ENCODE assay signal across 20 mouse cellular contexts in the genomic region with DNA sequence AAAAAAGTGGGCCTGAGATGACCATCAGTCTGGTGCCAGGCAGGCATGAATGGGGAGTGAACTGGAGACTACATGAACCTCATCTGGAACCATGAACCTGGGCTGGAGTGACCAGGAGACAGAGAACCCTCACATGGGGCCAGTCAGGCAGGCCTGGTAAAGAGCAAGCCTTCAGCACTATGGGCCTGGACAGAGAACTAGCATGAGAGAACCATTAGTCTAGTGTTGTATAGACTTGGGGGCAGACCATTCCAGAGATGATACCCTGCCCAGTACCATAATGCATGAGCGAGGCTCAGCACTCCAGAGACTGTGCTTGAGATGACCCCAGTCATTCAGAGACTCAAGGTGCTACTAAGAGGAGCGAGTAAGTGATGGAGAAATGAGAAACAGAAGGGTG.
"Had no signal": no experiment of that assay in that cellular context is flagged by ENCODE, and none has a peak within 500 bp of the region (broad histone marks: within the 10 kb centered on the region; RNA-seq: fewer than 3 reads in every experiment).

No protein-coding gene starts in this region.

- H3K9me3 ChIP-seq: limb, embryonic 15.5 days; midbrain, embryonic 12.5 days; midbrain, embryonic 15.5 days; neural tube, embryonic 12.5 days; neural tube, embryonic 15.5 days had no signal

- H3K4me1 ChIP-seq: limb, embryonic 15.5 days; midbrain, embryonic 12.5 days; midbrain, embryonic 15.5 days; neural tube, embryonic 12.5 days; neural tube, embryonic 15.5 days had no signal

- DNase-seq: kidney, adult 11 months; kidney, postnatal 10 days; kidney, postnatal 36 days; left cerebral cortex, postnatal 4 days; liver, postnatal 0 days; lung, embryonic 14.5 days; right cerebral cortex, adult 18-20 months; right cerebral cortex, postnatal 14 days; right cerebral cortex, postnatal 4 days; thymus, postnatal 25 days had no signal

- ATAC-seq: liver, postnatal 0 days; lung, postnatal 0 days; midbrain, embryonic 15.5 days had no signal

- H3K9ac ChIP-seq: limb, embryonic 15.5 days; liver, embryonic 14.5 days; liver, postnatal 0 days; lung, embryonic 14.5 days; midbrain, embryonic 12.5 days; midbrain, embryonic 15.5 days; neural tube, embryonic 12.5 days; neural tube, embryonic 15.5 days had no signal

- H3K27me3 ChIP-seq: limb, embryonic 15.5 days; midbrain, embryonic 12.5 days; midbrain, embryonic 15.5 days; neural tube, embryonic 12.5 days; neural tube, embryonic 15.5 days had no signal

- H3K27ac ChIP-seq: limb, embryonic 15.5 days; liver, embryonic 14.5 days; macrophage; midbrain, embryonic 12.5 days; midbrain, embryonic 15.5 days; neural tube, embryonic 12.5 days; neural tube, embryonic 15.5 days; stomach, postnatal 0 days had no signal

- H3K4me2 ChIP-seq: limb, embryonic 15.5 days; liver, embryonic 11.5 days; lung, embryonic 14.5 days; midbrain, embryonic 12.5 days; midbrain, embryonic 15.5 days; neural tube, embryonic 12.5 days; neural tube, embryonic 15.5 days had no signal

- H3K36me3 ChIP-seq: limb, embryonic 15.5 days; midbrain, embryonic 12.5 days; midbrain, embryonic 15.5 days; neural tube, embryonic 12.5 days; neural tube, embryonic 15.5 days had no signal

- H3K4me3 ChIP-seq: limb, embryonic 15.5 days; midbrain, embryonic 12.5 days; midbrain, embryonic 15.5 days; neural tube, embryonic 12.5 days; neural tube, embryonic 15.5 days had no signal
